Comparison of ENCODE assay signal across 8 mouse cellular contexts in the genomic region with DNA sequence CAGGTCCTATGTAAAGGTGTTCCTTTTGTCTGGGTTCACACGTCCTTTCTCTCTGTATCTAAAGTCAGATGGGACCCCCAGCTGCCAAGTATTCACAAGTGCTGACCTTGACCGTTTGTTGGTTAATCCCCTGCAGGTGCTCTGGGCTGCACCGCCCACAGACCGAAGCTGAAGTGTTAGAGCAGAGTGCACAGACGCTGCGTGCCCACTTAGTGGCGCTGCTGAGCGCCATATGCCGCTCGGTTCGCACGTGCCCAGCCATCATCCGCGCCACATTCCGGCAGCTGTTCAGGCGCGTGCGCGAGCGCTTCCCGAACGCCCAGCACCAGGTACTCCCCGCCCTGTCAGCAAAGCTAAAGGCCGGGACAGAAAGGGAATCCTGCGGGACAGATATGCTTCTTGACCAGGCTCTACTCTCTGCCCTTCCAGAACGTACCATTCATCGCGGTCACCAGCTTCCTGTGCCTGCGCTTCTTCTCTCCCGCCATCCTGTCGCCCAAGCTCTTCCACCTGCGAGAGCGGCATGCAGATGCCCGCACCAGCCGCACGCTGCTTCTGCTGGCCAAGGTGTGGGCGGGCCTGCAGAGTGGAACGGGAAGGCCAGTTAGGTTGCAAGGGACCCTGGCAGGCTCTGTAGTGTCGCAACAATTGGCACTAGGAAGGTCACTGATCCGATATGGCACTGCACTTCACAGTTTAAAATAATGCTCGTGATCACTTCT. TPM values are rescaled to one million over a fixed set of nuclear protein-coding genes. Genes with fewer than 3 reads are reported as not detected.
DNase-seq lines count a peak whose midpoint lies in the region; ATAC-seq and TF ChIP-seq lines count a peak whose summit lies in the region.

No protein-coding gene starts in this region.

- H3K9me3 ChIP-seq in embryonic facial prominence, embryonic 13.5 days: no peaks in the 10 kb centered on the region
- no peaks in the 10 kb centered on the region; the same call in 1 of the 2 replicates for H3K9me3 ChIP-seq in heart, embryonic 16.5 days (replicated peaks; ENCODE audit: control insufficient read depth, low read length)
- H3K9me3 ChIP-seq in liver, embryonic 15.5 days (replicated peaks): 0 out of 2 replicates have a peak, but pooled peaks cover 4% of the 10 kb centered on the region
- H3K9me3 ChIP-seq in neural tube, embryonic 13.5 days: no peaks in the 10 kb centered on the region
- no peaks in the 10 kb centered on the region for H3K9me3 ChIP-seq in stomach, postnatal 0 days (ENCODE audit: control insufficient read depth, low read length)

- H3K4me1 ChIP-seq in embryonic facial prominence, embryonic 13.5 days: peaks cover 9% of the 10 kb centered on the region
- H3K4me1 ChIP-seq in heart, embryonic 16.5 days (ENCODE audit: control insufficient read depth, insufficient read depth, low read length): peaks cover 6% of the 10 kb centered on the region
- peaks cover 10% of the 10 kb centered on the region for H3K4me1 ChIP-seq in liver, embryonic 15.5 days (replicated peaks)
- H3K4me1 ChIP-seq in neural tube, embryonic 13.5 days (replicated peaks): peaks cover 9% of the 10 kb centered on the region
- peaks cover 3% of the 10 kb centered on the region; the same call in 1 of the 2 replicates for H3K4me1 ChIP-seq in stomach, postnatal 0 days (replicated peaks; ENCODE audit: control insufficient read depth, insufficient read depth)

- peak; percentile 92 for TF ChIP-seq CTCF in stomach, postnatal 0 days (IDR thresholded peaks at IDR 0.05; ENCODE audit: low read depth)

- H3K4me3 ChIP-seq in embryonic facial prominence, embryonic 13.5 days: peak overlapping the region; percentile 35
- peak overlapping the region; percentile 45 for H3K4me3 ChIP-seq in heart, embryonic 16.5 days (ENCODE audit: low read length)
- H3K4me3 ChIP-seq in liver, embryonic 15.5 days (replicated peaks): peak overlapping the region; percentile 38
- peak overlapping the region; percentile 41 for H3K4me3 ChIP-seq in neural tube, embryonic 13.5 days
- peak overlapping the region; percentile 27 for H3K4me3 ChIP-seq in stomach, postnatal 0 days (ENCODE audit: low read depth, low read length)

- H3K27me3 ChIP-seq in embryonic facial prominence, embryonic 13.5 days: peaks cover 31% of the 10 kb centered on the region
- H3K27me3 ChIP-seq in heart, embryonic 16.5 days (ENCODE audit: control insufficient read depth, insufficient read depth, low read length): no peaks in the 10 kb centered on the region
- peaks cover 5% of the 10 kb centered on the region; the same call in 1 of the 2 replicates for H3K27me3 ChIP-seq in liver, embryonic 15.5 days
- peaks cover 23% of the 10 kb centered on the region for H3K27me3 ChIP-seq in neural tube, embryonic 13.5 days
- no peaks in the 10 kb centered on the region for H3K27me3 ChIP-seq in stomach, postnatal 0 days (ENCODE audit: control insufficient read depth, insufficient read depth, low read length)

- no peak for ATAC-seq in embryonic facial prominence, embryonic 13.5 days (ENCODE audit: insufficient number of reproducible peaks, insufficient read depth, low FRiP score, low TSS enrichment, low read depth)
- ATAC-seq in heart, embryonic 16.5 days (replicated peaks; ENCODE audit: extremely low read depth, insufficient read depth, low FRiP score): peak; percentile 83
- peak; percentile 60; the same call in 1 of the 2 replicates for ATAC-seq in liver, embryonic 15.5 days (ENCODE audit: insufficient read depth)
- peak; percentile 84 for ATAC-seq in neural tube, embryonic 13.5 days (ENCODE audit: low read depth)
- ATAC-seq in stomach, postnatal 0 days (ENCODE audit: low FRiP score, low TSS enrichment): peak; percentile 83

- no peak for TF ChIP-seq EP300 in stomach, postnatal 0 days (optimal IDR thresholded peaks at IDR 0.05)

- WGBS in embryonic facial prominence, embryonic 13.5 days: 7% methylated on average over 41 of the region's 41 CpGs
- WGBS in heart, embryonic 16.5 days: 5% methylated on average over 41 of the region's 41 CpGs
- 5% methylated on average over 41 of the region's 41 CpGs for WGBS in liver, embryonic 15.5 days (ENCODE audit: insufficient replicate concordance)
- 5% methylated on average over 41 of the region's 41 CpGs for WGBS in neural tube, embryonic 13.5 days
- 11% methylated on average over 41 of the region's 41 CpGs for WGBS in stomach, postnatal 0 days

- peak overlapping the region; percentile 67 for H3K9ac ChIP-seq in embryonic facial prominence, embryonic 13.5 days
- H3K9ac ChIP-seq in heart, embryonic 16.5 days (ENCODE audit: low read length): peak overlapping the region; percentile 65
- H3K9ac ChIP-seq in liver, embryonic 15.5 days: peak overlapping the region; percentile 37; the same call in 1 of the 2 replicates
- H3K9ac ChIP-seq in neural tube, embryonic 13.5 days: peak overlapping the region; percentile 64
- peak overlapping the region; percentile 35; the same call in 1 of the 2 replicates for H3K9ac ChIP-seq in stomach, postnatal 0 days (ENCODE audit: low read length)

- peaks cover 5% of the 10 kb centered on the region; the same call in 1 of the 2 replicates for H3K36me3 ChIP-seq in embryonic facial prominence, embryonic 13.5 days
- H3K36me3 ChIP-seq in heart, embryonic 16.5 days (ENCODE audit: control insufficient read depth, insufficient read depth): no peaks in the 10 kb centered on the region
- no peaks in the 10 kb centered on the region for H3K36me3 ChIP-seq in liver, embryonic 15.5 days (replicated peaks)
- peaks cover 3% of the 10 kb centered on the region; the same call in 1 of the 2 replicates for H3K36me3 ChIP-seq in neural tube, embryonic 13.5 days
- no peaks in the 10 kb centered on the region for H3K36me3 ChIP-seq in stomach, postnatal 0 days (ENCODE audit: control insufficient read depth, insufficient read depth, low read length)

- peak; percentile 70 for DNase-seq in layer of hippocampus, adult 11-12 months (ENCODE audit: low spot score)
- no peak for DNase-seq in layer of hippocampus, adult 9-10 months (ENCODE audit: low spot score)
- DNase-seq in kidney, postnatal 14 days: peak; percentile 77
- DNase-seq in stomach, postnatal 0 days (ENCODE audit: low spot score): peak; percentile 86

- H3K4me2 ChIP-seq in embryonic facial prominence, embryonic 13.5 days: peak overlapping the region; percentile 67
- peak overlapping the region; percentile 85 for H3K4me2 ChIP-seq in heart, embryonic 16.5 days (ENCODE audit: low read depth, low read length)
- H3K4me2 ChIP-seq in liver, embryonic 15.5 days: peak overlapping the region; percentile 73
- peak overlapping the region; percentile 68 for H3K4me2 ChIP-seq in neural tube, embryonic 13.5 days
- H3K4me2 ChIP-seq in stomach, postnatal 0 days (replicated peaks; ENCODE audit: low read depth): peak overlapping the region; percentile 54

- H3K27ac ChIP-seq in embryonic facial prominence, embryonic 13.5 days: no peak overlapping the region
- no peak overlapping the region for H3K27ac ChIP-seq in heart, embryonic 16.5 days (ENCODE audit: low read length)
- H3K27ac ChIP-seq in liver, embryonic 15.5 days (replicated peaks): no peak overlapping the region
- 0 out of 2 replicates have a peak overlapping the region, but pooled peaks have one; percentile 19 for H3K27ac ChIP-seq in neural tube, embryonic 13.5 days (replicated peaks)
- H3K27ac ChIP-seq in stomach, postnatal 0 days (replicated peaks): no peak overlapping the region

RNA-seq across cellular contexts. Expression of a gene that starts 14.2 kb away (rescaled TPM):
- 218 and 243 TPM in 2 replicates for polyA plus RNA-seq in embryonic facial prominence, embryonic 13.5 days (2015; fragmentation: Nextera tagmentation; extraction: Ambion mirVana)
- polyA plus RNA-seq in heart, embryonic 16.5 days (2015; fragmentation: Nextera tagmentation; extraction: Ambion mirVana): 139 and 151 TPM in 2 replicates
- 111 and 129 TPM in 2 replicates for polyA plus RNA-seq in liver, embryonic 15.5 days (2015; fragmentation: Nextera tagmentation; extraction: Ambion mirVana)
- 210 and 232 TPM in 2 replicates for polyA plus RNA-seq in neural tube, embryonic 13.5 days (2015; fragmentation: Nextera tagmentation; extraction: Ambion mirVana)
- polyA plus RNA-seq in stomach, postnatal 0 days (2015; fragmentation: Nextera tagmentation; extraction: Ambion mirVana): 171 TPM in 2 replicates

RNA-seq across cellular contexts. Expression of a gene that starts 18.5 kb away (rescaled TPM):
- polyA plus RNA-seq in embryonic facial prominence, embryonic 13.5 days (2015; fragmentation: Nextera tagmentation; extraction: Ambion mirVana): 10.8 and 12.7 TPM in 2 replicates
- 2.0 and 2.3 TPM in 2 replicates for polyA plus RNA-seq in heart, embryonic 16.5 days (2015; fragmentation: Nextera tagmentation; extraction: Ambion mirVana)
- polyA plus RNA-seq in liver, embryonic 15.5 days (2015; fragmentation: Nextera tagmentation; extraction: Ambion mirVana): 2.1 and 2.2 TPM in 2 replicates
- polyA plus RNA-seq in neural tube, embryonic 13.5 days (2015; fragmentation: Nextera tagmentation; extraction: Ambion mirVana): 19.7 and 19.9 TPM in 2 replicates
- 4.0 and 4.7 TPM in 2 replicates for polyA plus RNA-seq in stomach, postnatal 0 days (2015; fragmentation: Nextera tagmentation; extraction: Ambion mirVana)

RNA-seq across cellular contexts. Expression of a gene that starts 33.6 kb away (rescaled TPM):
- 41.7 and 42.1 TPM in 2 replicates for polyA plus RNA-seq in embryonic facial prominence, embryonic 13.5 days (2015; fragmentation: Nextera tagmentation; extraction: Ambion mirVana)
- polyA plus RNA-seq in heart, embryonic 16.5 days (2015; fragmentation: Nextera tagmentation; extraction: Ambion mirVana): 21.7 and 23.6 TPM in 2 replicates
- 34.1 and 37.2 TPM in 2 replicates for polyA plus RNA-seq in liver, embryonic 15.5 days (2015; fragmentation: Nextera tagmentation; extraction: Ambion mirVana)
- polyA plus RNA-seq in neural tube, embryonic 13.5 days (2015; fragmentation: Nextera tagmentation; extraction: Ambion mirVana): 25.0 and 25.6 TPM in 2 replicates
- 8.5 and 9.2 TPM in 2 replicates for polyA plus RNA-seq in stomach, postnatal 0 days (2015; fragmentation: Nextera tagmentation; extraction: Ambion mirVana)

RNA-seq across cellular contexts. Expression of a gene that starts 33.7 kb away (rescaled TPM):
- 26.1 and 27.1 TPM in 2 replicates for polyA plus RNA-seq in embryonic facial prominence, embryonic 13.5 days (2015; fragmentation: Nextera tagmentation; extraction: Ambion mirVana)
- 12.5 and 13.0 TPM in 2 replicates for polyA plus RNA-seq in heart, embryonic 16.5 days (2015; fragmentation: Nextera tagmentation; extraction: Ambion mirVana)
- 12.0 and 15.1 TPM in 2 replicates for polyA plus RNA-seq in liver, embryonic 15.5 days (2015; fragmentation: Nextera tagmentation; extraction: Ambion mirVana)
- 21.1 and 22.4 TPM in 2 replicates for polyA plus RNA-seq in neural tube, embryonic 13.5 days (2015; fragmentation: Nextera tagmentation; extraction: Ambion mirVana)
- 9.4 and 10.3 TPM in 2 replicates for polyA plus RNA-seq in stomach, postnatal 0 days (2015; fragmentation: Nextera tagmentation; extraction: Ambion mirVana)

RNA-seq across cellular contexts. Expression of a gene that starts 48.0 kb away (rescaled TPM):
- polyA plus RNA-seq in embryonic facial prominence, embryonic 13.5 days (2015; fragmentation: Nextera tagmentation; extraction: Ambion mirVana): 6.2 and 6.3 TPM in 2 replicates
- polyA plus RNA-seq in heart, embryonic 16.5 days (2015; fragmentation: Nextera tagmentation; extraction: Ambion mirVana): 1.2 and 2.6 TPM in 2 replicates
- 0.08 TPM in 1 of 2 replicates, not detected in the other for polyA plus RNA-seq in liver, embryonic 15.5 days (2015; fragmentation: Nextera tagmentation; extraction: Ambion mirVana)
- polyA plus RNA-seq in neural tube, embryonic 13.5 days (2015; fragmentation: Nextera tagmentation; extraction: Ambion mirVana): 0.63 TPM in 1 of 2 replicates, not detected in the other
- polyA plus RNA-seq in stomach, postnatal 0 days (2015; fragmentation: Nextera tagmentation; extraction: Ambion mirVana): 27.4 and 56.0 TPM in 2 replicates
